Mouse (Mus musculus) kidney, postnatal 25 days (tissue): ENCODE data around the gene Tubb2b.
A peak's percentile ranks its signal among the peaks of the same experiment; 100 is the strongest.
"Not testable (repeated sequence)": the region's sequence is repeated elsewhere in the genome, so short reads cannot be mapped to it uniquely, and the experiment has no call there.

Experiments
- DNase-seq, 2 experiments: peaks; one replicate each; pipeline ENCODE4 v3.0.0; 2021; ENCODE audit warnings: mixed read lengths in 2 of 2

Gene Tubb2b

GRCm38 (mm10) chr13:34105364-34105763, 24.9 kb downstream of the Tubb2b start:
- no peak for DNase-seq

- no peak for DNase-seq
Measured at GRCm38 (mm10) chr13:34101908-34102307, 28.4 kb downstream of the Tubb2b start.

GRCm38 (mm10) chr13:34101247-34101646, 29.0 kb downstream of the Tubb2b start:
- no peak for DNase-seq

DNA sequence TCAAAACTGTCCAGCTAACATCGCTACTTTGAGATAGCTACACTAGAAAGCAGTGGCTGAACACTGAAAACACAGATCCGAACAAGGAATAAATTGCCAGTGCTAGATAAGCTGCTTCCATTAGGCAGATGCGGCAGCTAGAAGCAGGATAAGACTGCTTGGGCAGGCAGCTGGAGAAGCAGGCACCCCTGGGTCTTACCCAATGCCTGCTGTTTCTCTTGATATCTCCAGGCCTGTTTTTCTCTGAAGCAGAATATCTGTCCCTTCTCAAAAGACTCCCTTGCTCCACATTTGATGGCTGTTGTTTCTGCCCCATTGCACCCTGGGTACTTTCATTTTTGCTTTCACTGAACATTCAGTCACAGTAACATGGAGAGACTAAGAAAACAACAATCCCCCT, 29.5 kb downstream of the Tubb2b start:
- no peak for DNase-seq

DNA sequence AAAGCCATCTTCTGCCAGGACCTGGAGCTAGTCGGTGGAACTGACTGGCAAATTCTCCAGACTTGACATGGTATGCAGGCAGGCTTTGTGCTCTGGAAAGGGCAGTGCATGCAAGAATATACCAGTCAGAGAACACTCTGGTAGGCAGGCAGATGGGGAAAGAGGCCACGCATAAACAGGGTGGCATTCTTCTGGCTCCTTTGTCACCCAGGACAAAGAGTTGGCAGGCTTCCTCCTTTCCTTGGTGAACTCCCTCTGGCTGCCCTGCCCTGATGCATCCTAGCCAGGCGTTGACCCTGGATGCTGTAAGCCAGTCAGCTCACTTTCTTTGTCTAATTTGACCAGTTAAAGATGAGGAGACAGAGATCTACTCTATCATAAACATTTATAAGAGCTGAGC, 33.2 kb downstream of the Tubb2b start:
- no peak for DNase-seq

- peak in 1 of 2 experiments; percentile 40 for DNase-seq
Measured at GRCm38 (mm10) chr13:34096455-34096854, 33.8 kb downstream of the Tubb2b start.

DNA sequence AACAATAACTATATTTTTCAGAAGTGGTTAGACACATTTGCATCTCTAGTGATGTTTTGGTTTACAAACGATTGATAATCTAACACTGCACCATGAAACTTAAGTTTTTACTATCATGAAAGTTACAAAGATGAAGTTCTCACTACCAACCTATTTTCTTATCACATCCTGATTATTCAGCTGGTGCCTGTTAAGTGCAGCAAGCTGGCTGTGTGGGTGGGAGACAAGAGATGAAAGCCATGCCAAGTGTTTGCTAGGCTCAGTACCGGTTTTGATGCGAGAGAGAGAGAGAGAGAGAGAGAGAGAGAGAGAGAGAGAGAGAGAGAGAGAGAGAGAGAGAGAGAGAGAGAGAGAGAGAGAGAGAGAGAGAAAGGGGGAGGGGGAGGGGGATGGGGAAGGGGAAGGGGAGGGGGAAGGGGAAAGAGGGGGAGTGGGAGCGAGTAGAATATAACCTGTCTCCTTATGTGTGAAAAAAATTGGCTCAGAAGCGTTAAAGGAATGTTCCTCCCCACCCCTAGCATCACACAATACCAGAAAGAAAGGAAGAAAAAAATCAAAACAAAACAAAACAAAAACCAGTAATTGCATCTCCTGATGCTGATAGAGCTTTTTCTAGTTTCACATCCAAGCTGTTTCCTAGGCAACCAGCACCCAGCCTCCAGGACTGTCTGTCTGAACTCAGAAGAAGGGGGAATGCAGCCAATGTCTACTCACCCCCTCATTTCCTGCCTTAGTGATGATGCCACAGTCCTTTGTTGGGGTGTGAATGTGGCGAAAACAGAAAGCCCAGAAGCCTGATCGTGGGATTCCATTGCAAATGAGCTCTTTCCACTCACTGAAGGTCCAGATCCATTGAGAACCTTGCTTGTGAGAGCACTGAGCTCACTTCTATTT, 34.5 kb downstream of the Tubb2b start:
- no peak for DNase-seq

- no peak for DNase-seq
Measured at GRCm38 (mm10) chr13:34089358-34089757, 40.9 kb downstream of the Tubb2b start.

- DNase-seq = no peak
Measured at GRCm38 (mm10) chr13:34088871-34089288, 41.4 kb downstream of the Tubb2b start.

GRCm38 (mm10) chr13:34088201-34088649, 42.0 kb downstream of the Tubb2b start:
- DNase-seq = not testable (repeated sequence)

DNA sequence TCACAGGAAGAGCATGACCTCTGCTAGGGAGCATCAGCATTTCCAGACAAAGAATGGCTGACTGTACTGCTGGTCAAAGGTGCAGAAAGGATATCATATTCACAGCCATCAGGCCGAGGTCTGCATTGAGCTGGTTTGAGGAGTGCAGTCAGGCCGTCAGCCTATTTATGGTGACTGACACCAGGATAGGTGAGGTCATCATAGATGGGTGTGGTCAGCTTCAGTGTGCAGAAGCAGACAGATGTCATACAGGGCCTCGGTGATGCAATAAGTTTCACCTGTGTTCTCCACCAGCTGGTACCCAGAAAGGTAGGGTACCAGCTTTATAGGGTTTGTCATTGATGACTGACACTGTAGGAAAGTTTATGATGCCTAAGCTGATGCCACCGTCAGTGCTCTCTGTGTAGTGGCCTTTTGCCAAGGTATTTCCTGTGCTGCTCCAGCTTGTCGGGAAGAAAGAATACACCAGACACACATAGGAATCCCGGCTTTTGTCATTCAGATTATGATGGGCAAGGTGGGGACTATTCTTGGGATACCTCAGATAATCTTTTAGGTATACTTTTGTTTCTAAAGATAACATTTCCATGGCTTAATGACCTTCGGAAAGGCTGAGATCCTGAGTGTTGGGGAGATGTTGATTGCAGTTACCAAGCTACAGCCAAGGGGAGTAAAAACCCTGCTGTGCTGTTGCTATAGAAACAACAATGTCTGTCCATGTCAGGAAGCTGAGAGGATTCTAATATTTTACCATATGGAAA, 43.0 kb downstream of the Tubb2b start:
- no peak for DNase-seq

- peak; percentile 50 to 72 for DNase-seq
Measured at GRCm38 (mm10) chr13:34084026-34084750, 46.1 kb downstream of the Tubb2b start.

DNA sequence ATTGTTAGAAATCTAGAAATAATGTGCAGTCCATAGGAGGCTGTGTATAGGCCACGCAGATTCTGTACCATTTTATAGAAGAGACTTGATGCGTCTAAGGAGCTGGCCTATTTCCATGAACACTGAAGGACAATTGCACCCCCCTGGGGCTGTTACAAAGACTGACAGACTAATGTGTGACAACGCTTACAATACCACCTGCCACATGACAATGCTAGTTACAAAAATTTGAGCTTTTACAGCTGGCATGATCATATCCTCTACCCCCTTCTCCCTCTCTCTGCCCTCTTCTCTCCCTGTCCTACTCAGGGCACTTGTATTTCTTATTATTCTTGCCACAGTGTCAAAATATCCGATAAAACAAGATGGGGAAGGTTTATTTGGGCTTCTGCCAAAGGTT, 48.3 kb downstream of the Tubb2b start:
- no peak for DNase-seq

DNA sequence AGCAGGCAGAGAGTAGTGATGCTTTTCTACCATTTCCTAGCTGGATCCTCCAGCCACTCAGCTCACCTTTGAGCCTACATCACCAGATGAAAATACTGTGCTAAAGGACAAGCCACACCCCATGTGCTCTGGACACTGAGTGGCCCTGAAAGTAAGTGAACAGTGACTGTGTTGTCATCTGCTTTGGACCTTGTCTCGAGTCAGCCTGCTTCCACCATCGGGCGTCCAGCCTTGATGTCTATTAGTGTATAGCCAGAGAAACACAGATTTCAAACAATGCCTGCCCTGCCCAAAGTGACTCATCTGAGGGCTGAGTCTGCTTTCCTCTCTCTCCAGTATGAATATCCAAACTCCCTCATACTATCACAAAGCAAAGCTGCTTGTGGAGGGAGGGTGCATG, 50.5 kb downstream of the Tubb2b start:
- no peak for DNase-seq

- no peak for DNase-seq
Measured at GRCm38 (mm10) chr13:34078500-34079280, 51.6 kb downstream of the Tubb2b start.

- DNase-seq = peak; percentile 91 to 95
Measured at GRCm38 (mm10) chr13:34077492-34078271, 52.6 kb downstream of the Tubb2b start, which contains the start of gene Tubb2a. TSS of gene Tubb2a (minus strand) at chr13:34078007.
